Mouse (Mus musculus) ES-E14 (cell line): ENCODE measurements around the gene Reep3. TPM values are rescaled to one million over a fixed set of nuclear protein-coding genes. Genes with fewer than 3 reads are reported as not detected.

ENCODE experiments used
- DNase-seq: peaks from one replicate; pipeline ENCODE4 v3.0.0-alpha.2; 2013; ENCODE audit warnings: low read depth, low spot score
- H3K27ac ChIP-seq: 2 replicates; pipeline ENCODE4 v1.5.1; 2012; ENCODE audit warnings: low read depth, mild to moderate bottlenecking, low read length, moderate library complexity, mixed read lengths; ENCODE audit not compliant: poor library complexity, insufficient read depth, severe bottlenecking
- H3K36me3 ChIP-seq: 2 replicates; pipeline ENCODE4 v1.6.1; 2012; ENCODE audit warnings: mild to moderate bottlenecking, low read length, moderate library complexity, mixed read lengths; ENCODE audit not compliant: control insufficient read depth, poor library complexity, insufficient read depth, severe bottlenecking
- H3K4me1 ChIP-seq, 2 experiments: fragments of 150-350 bp in 1 of 2; sonication (generic) in 1 of 2; 2 replicates each; pipeline ENCODE4 v1.6.1; 2012; ENCODE audit warnings: low read length in 2 of 2, mild to moderate bottlenecking in 1 of 2, mixed read lengths in 1 of 2; ENCODE audit not compliant: control insufficient read depth in 2 of 2, insufficient read depth in 2 of 2, poor library complexity in 1 of 2
- H3K4me3 ChIP-seq, 2 experiments: fragments of 150-350 bp in 1 of 2; sonication (generic) in 1 of 2; 2 replicates each; pipeline ENCODE4 v1.5.1; 2012; ENCODE audit warnings: low read length in 2 of 2, low read depth in 1 of 2, mild to moderate bottlenecking in 1 of 2, mixed read lengths in 1 of 2; ENCODE audit not compliant: insufficient read depth in 1 of 2, poor library complexity in 1 of 2, severe bottlenecking in 1 of 2
- H3K9ac ChIP-seq: 2 replicates; pipeline ENCODE4 v1.6.1; 2012; ENCODE audit warnings: low read depth, mild to moderate bottlenecking, low read length, mixed read lengths; ENCODE audit not compliant: poor library complexity, insufficient read depth, severe bottlenecking
- H3K9me3 ChIP-seq: fragments of 150-350 bp; sonication (generic); 2 replicates; pipeline ENCODE4 v1.6.1; 2012; ENCODE audit warnings: low read depth, mild to moderate bottlenecking, low read length; ENCODE audit not compliant: control insufficient read depth, insufficient read depth
- CHD2 ChIP-seq: IDR thresholded peaks from 2 replicates; pipeline ENCODE4 v1.6.1; 2014; ENCODE audit warnings: mild to moderate bottlenecking, low read depth, low read length, inconsistent platforms
- HCFC1 ChIP-seq: IDR thresholded peaks from 2 replicates; pipeline ENCODE4 v1.6.1; 2012; ENCODE audit warnings: low read length, inconsistent platforms, borderline replicate concordance; ENCODE audit not compliant: insufficient read depth
- MAFK ChIP-seq: IDR thresholded peaks from 2 replicates; pipeline ENCODE4 v1.6.1; 2014; ENCODE audit warnings: mild to moderate bottlenecking, low read depth, low read length, inconsistent platforms; ENCODE audit not compliant: insufficient read depth
- ZC3H11A ChIP-seq: IDR thresholded peaks from 2 replicates; pipeline ENCODE4 v1.6.1; 2012; ENCODE audit warnings: low read depth, mild to moderate bottlenecking, inconsistent platforms, low read length, borderline replicate concordance
- ZNF384 ChIP-seq: IDR thresholded peaks from 2 replicates; pipeline ENCODE4 v1.6.1; 2012; ENCODE audit warnings: low read depth, low read length, inconsistent platforms
- in situ Hi-C, 2 experiments: fragments of 600-800 bp; cut with MboI; formaldehyde crosslinking; loops; one replicate each; pipeline ENCODE4 v1.15.1; 2025; ENCODE audit warnings: low sequenced_read_pairs in 2 of 2, inconsistent platforms in 1 of 2; ENCODE audit not compliant: unreplicated experiment in 2 of 2
- total RNA-seq: library from RNA; depleted of rRNA; stranded (reverse); fragments of 300-350 nt; gene quantifications from 2 replicates; pipeline ENCODE4 v1.2.3, GENCODE M21; 2012

Reep3 gene
- total RNA-seq, 1 experiment, result 18.2 TPM

- no peak overlapping the region for H3K4me3 ChIP-seq
- no peaks in the 10 kb centered on the region for H3K9me3 ChIP-seq
- TF ChIP-seq ZNF384 (no peak), MAFK (no peak), HCFC1 (no peak), CHD2 (no peak), ZC3H11A (no peak)
- no peak overlapping the region for H3K9ac ChIP-seq
- no peak overlapping the region for H3K27ac ChIP-seq
- in situ Hi-C loops, result no loop called here
- H3K4me1 ChIP-seq, result peaks cover 15 to 25% of the 10 kb centered on the region in 2 experiments
- no peak for DNase-seq
- H3K36me3 ChIP-seq, result peaks cover 8% of the 10 kb centered on the region; the same call in 1 of the 2 replicates
Observed at GRCm38 (mm10) chr10:67120640-67121039, 23.9 kb upstream of the Reep3 start.

DNA sequence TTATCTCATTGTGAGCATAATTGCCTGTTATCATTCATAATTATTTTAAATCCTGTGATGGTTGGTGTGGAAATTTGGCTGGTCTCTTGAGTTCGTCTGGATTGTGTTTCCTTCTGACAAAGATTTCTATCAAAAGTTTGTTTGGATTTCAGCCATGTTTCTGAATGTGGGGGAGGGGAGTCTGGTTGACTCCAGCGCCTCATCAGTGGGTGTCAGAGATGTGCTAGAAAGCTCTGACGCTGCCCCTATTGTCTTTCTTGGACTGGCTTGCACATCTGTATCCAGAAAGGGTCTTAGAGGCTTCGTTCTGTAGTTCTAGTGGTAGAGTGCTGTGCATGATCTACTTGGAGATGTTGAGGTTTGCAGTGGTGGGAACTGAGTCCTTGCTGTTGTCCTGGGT, 23.4 kb upstream of the Reep3 start:
- Histone ChIP-seq H3K9me3 (no peaks in the 10 kb centered on the region), H3K27ac (no peak overlapping the region), H3K4me1 (peaks cover 15 to 25% of the 10 kb centered on the region in 2 experiments), H3K36me3 (peaks cover 8% of the 10 kb centered on the region; the same call in 1 of the 2 replicates), H3K4me3 (no peak overlapping the region), H3K9ac (no peak overlapping the region)
- TF ChIP-seq CHD2, result no peak
- no peak for TF ChIP-seq ZNF384
- no peak for TF ChIP-seq MAFK
- TF ChIP-seq HCFC1, result no peak
- no peak for TF ChIP-seq ZC3H11A
- no peak for DNase-seq
- in situ Hi-C loops, result no loop called here

DNA sequence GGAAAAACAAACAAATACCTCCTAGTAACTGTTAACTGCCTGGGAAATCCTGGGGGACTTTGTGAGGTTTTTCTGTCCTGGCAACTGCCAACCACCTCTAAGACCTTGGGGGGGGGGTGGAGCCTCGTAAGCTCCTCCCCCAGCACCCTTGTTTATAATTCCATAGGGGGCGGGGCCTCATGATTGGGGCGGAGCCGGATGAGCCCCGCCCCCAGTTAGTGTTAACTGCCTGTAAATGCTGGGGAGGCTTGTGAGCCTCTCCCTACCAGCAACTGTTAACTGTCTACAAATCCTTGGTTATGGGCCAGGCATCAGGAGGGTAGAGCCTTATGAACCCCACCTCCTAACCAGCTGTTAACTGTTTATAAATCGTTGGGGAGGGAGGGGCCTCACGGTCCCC, 22.5 kb upstream of the Reep3 start:
- Histone ChIP-seq H3K9ac (no peak overlapping the region), H3K4me3 (no peak overlapping the region), H3K4me1 (peaks cover 15 to 23% of the 10 kb centered on the region in 2 experiments), H3K9me3 (no peaks in the 10 kb centered on the region), H3K27ac (no peak overlapping the region), H3K36me3 (peaks cover 6% of the 10 kb centered on the region; the same call in 1 of the 2 replicates)
- DNase-seq, result no peak
- in situ Hi-C loops, result no loop called here
- TF ChIP-seq ZNF384 (no peak), MAFK (no peak), ZC3H11A (no peak), HCFC1 (no peak), CHD2 (no peak)

- Histone ChIP-seq H3K4me1 (peaks cover 18 to 31% of the 10 kb centered on the region in 2 experiments), H3K36me3 (peaks cover 9% of the 10 kb centered on the region; the same call in 1 of the 2 replicates), H3K4me3 (no peak overlapping the region), H3K27ac (no peak overlapping the region), H3K9ac (no peak overlapping the region; the same call in 1 of the 2 replicates), H3K9me3 (no peaks in the 10 kb centered on the region)
- in situ Hi-C loops, result no loop called here
- no peak for DNase-seq
- TF ChIP-seq HCFC1 (no peak), MAFK (no peak)
Observed at GRCm38 (mm10) chr10:67116251-67116650, 19.5 kb upstream of the Reep3 start.

DNA sequence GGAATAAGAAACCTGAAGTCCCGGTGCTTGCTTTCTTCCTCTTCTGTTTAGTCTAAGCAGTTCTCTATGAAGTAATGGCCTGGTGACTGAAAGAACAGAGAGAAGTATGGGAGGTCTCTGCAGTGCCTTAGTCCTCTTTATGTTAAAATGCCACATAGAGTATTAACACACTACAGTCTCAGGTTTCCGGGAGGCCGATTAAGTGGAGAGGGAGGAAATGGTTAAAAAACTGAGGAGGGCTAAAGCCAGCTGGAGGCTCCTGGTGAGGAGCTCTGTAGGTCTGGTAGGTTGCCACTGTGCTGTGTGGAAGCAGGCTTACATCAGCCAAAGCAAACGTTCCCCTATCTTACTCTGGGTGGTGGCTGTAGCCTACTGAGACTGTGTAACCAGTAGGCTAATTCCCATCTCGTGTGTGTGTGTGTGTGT, 18.9 kb upstream of the Reep3 start:
- H3K27ac ChIP-seq, result no peak overlapping the region; the same call in 1 of the 2 replicates
- TF ChIP-seq CHD2 (no peak), ZNF384 (no peak), MAFK (no peak), ZC3H11A (no peak), HCFC1 (no peak)
- no peaks in the 10 kb centered on the region for H3K9me3 ChIP-seq
- H3K36me3 ChIP-seq, result peaks cover 9% of the 10 kb centered on the region; the same call in 1 of the 2 replicates
- DNase-seq, result no peak
- H3K4me1 ChIP-seq, result peaks cover 18 to 35% of the 10 kb centered on the region in 2 experiments
- peak overlapping the region; percentile 20; the same call in 1 of the 2 replicates for H3K9ac ChIP-seq
- no peak overlapping the region for H3K4me3 ChIP-seq
- in situ Hi-C loops, result no loop called here
